Mouse (Mus musculus): ENCODE results near the gene Rsrc2.
A peak's percentile ranks its signal among the peaks of the same experiment; 100 is the strongest.

The Rsrc2 gene

DNA sequence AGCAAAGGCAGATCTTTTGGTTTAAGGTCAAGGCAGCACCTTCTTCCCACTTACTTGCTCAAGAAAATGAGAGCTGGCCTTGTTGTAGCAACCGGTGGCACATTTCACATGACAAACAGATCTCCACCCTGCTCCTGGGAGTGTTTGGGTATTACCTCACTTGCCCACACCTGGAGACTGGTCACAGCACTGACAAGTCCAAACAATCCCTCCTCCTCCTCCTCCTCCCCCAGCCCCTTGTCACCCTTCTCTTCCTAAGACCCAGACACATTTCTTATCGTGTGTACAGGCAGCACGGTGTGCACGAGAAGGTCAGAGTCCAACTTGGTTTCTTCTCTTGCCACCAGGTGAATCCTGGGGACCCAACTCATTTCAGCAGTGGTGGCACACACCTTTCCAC, 52.3 kb downstream of the Rsrc2 start:
- DNase-seq (ENCODE audit: low read depth, low spot score) = no peak

- no peak for DNase-seq (ENCODE audit: low read depth, low spot score)
These were observed 53.0 kb downstream of the Rsrc2 start for GRCm38 (mm10) chr5:123696244-123696643.

GRCm38 (mm10) chr5:123694468-123694867, 54.7 kb downstream of the Rsrc2 start:
- DNase-seq (ENCODE audit: low read depth, low spot score) = no peak

DNA sequence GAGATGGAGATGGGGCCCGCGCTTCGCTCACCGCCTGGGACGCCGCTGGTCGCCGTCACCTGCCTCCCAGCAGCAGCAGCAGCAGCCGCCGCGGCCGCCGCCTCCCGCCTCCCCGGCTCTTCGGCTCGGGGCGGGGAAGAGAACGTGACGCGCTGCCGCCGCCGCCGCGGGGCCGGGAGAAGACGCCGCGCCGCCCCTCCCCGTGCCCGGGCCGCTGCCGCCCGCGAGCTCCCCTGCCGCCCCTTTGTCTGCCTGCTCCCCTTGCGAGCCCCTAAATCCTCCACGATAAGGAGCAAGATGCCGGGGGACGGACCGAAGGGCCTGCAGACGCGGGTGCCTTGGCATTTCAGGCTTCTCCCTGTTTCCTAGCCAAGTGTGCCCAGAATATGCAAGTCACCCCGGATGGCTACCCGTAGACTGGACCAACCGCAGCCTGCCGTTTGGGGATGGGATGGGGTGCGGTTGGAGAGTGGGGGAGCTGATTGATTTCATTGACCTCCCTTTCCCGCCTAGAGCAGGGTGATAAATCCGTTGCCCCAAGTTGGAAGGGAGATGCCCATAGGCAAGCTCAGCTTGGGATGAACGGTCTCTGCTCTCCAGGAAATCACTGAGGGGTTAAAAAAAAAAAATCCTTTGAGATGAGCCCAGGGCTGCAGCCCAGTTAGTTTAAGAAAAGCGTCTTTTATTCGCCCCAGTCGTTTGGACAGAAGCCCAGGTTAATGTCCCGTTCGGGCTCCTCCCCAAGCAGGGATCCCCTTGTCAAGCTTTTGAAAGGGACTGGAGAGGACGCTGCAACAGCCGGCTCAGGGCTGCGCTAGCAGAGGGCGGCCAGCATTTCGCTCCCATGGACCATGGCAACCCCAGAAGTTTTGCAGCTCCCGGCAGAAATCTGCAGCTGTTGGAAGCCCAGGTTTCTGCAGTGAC, 64.7 kb downstream of the Rsrc2 start, which contains the start of gene Clip1:
Clip1 (minus strand) TSS at position 398 of the 924 bp plus-strand sequence.
- peak; percentile 86 for DNase-seq (ENCODE audit: low read depth, low spot score)

DNA sequence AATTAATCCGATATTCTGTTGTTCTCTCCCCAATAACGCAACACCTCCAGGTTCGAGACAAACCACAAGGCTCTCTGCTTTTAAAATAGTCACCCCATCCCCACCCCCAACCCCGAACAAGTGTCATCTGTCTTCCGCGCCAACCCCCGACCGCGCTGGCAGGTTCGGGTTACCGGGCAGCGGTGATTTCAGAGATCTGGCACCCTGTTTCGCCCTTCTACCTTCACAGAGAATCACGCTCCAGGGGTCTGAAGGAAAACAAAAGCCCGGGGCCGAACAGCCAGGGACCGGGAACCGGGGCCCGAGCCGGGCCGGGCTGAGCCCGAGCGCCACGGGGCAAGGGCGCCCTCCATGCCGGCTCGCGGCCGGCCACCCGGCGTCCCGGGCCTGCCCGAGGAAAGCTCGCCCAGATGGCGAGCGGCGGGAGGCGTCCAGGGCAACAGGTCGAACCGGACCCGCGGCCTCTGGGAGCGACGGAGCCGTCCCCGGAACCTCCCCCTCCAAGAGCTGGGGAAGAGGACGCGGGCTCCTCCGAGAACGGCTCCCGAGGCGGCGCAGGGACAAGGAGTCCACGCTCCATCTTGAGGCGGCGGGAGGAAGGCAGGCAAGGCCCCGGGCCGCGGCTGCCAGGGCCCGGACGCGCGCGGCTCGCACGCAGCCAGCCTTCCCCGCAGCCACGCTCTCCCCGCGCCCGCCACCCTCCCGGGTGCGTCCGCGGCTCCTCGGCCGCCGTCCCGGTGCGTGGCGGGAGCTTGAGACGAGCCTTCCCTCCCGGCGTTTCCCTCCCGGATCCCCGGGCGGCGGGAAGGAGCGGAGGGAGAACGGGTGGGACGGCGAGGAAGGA, 65.6 kb downstream of the Rsrc2 start:
- DNase-seq (ENCODE audit: low read depth, low spot score) = peak; percentile 75

- DNase-seq (ENCODE audit: low read depth, low spot score) = peak; percentile 86
These were observed 66.2 kb downstream of the Rsrc2 start for GRCm38 (mm10) chr5:123683043-123683376.

DNA sequence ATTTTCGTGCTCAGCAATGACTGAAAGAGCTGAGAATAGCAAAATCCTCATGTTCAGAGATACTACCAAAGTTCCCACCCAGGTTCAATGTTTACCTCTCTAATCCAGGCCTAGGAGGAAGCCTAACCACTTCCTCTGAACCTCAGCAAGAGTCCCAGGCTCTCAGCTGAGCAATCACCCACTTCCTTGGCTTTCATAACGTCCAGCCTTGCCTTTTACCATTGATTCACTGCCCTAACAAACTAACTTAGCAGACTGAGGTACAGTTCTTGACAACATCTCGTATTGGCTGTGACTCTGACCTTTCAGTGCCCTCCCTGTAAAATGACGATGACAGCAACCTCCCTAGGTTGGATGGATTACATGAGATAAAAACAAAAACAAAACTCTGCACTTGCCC, 66.8 kb downstream of the Rsrc2 start:
- DNase-seq (ENCODE audit: low read depth, low spot score) = no peak

DNA sequence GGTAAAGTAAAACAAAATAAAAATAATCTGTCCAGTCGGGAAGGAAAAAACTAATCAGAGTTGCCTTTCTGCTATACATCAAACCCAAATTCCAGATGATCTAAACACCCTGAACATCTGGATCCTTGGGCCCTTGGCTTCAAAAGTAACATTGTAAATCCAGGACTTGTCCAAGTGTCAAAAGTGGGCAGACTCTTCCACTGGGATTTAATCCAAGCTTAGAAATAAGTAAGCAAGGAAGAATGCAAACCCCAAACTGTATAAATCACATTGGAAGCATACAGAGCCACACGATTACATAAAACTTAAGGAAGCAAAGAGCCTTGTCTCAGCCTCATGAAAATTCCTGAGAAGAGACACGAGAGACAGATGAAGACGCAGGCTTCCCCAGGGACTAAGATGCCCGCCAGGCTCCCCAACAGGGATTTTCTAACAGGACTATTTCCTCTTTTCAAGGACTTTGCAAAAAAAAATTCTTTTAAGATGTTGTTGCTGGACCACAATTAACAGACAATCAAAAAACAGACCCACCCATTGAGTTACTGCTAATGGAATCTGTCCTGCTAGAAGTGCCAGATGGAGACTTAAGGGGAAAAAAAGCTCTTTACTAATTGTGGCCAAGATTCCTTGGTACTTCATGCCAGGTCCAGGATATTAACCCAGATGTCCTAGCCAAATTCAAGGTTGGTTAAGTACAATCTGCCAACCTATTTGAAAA, 69.5 kb downstream of the Rsrc2 start:
- peak; percentile 93 for DNase-seq (ENCODE audit: low read depth, low spot score)

DNA sequence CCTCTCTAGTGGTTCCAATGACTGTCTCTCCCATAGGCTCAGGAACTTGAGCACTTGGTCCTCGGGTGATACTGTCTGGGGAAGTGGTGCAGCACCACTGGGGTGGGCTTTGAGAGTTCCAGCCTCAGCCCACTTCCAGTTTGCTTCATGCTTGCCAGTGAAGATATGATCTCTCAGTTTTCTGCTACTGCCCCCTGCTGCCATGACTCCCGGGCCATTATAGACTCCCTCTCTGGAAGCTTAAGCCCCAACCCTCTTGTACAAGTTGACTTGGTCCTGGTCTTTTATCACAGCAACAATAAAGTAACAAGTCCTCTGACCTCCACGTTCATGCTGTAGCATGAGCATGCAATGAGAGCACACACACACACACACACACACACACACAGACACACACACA, 70.1 kb downstream of the Rsrc2 start:
- no peak for DNase-seq (ENCODE audit: low read depth, low spot score)
